Mouse (Mus musculus) heart, postnatal 25 days (tissue): Measurements from ENCODE around the gene Fbl. TPM values are rescaled to one million over a fixed set of nuclear protein-coding genes. Genes with fewer than 3 reads are reported as not detected.
"Not testable (repeated sequence)": the region's sequence is repeated elsewhere in the genome, so short reads cannot be mapped to it uniquely, and the experiment has no call there.

Experiments
- DNase-seq: peaks from one replicate; pipeline ENCODE4 v3.0.0; 2022; ENCODE audit warnings: low spot score
- intact Hi-C: fragments of 180-260 bp; cut with DNase I; formaldehyde crosslinking; loops from one replicate; pipeline ENCODE4 v1.15.1; 2025
- total RNA-seq, 2 experiments: library from RNA; stranded (reverse); gene quantifications; 2 replicates each; pipeline ENCODE4 v1.2.3; 2021

The Fbl gene
- total RNA-seq, 2 experiments from 2014 or later = 32.2 to 35.3 TPM

DNA sequence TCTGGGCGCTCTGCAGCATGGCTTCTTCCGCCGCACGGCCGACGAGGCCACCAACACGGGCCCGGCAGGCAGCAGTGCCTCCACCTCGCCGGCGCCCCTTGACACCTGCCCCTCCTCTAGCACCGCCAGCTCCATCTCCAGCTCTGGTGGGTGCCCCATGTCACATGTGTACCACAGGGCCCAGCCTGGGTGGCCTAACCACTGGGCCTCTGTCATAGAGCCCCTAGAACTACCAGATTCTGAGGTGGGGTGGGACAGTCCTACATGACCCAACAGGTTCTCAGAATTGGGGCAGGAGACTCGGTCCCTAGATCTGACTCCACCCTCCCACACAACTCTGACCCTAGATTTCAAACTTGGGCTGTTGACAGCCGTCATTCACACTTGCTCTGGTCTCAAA lies 16.4 kb downstream of the Fbl start:
- intact Hi-C loops = no loop called here
- DNase-seq = no peak

DNA sequence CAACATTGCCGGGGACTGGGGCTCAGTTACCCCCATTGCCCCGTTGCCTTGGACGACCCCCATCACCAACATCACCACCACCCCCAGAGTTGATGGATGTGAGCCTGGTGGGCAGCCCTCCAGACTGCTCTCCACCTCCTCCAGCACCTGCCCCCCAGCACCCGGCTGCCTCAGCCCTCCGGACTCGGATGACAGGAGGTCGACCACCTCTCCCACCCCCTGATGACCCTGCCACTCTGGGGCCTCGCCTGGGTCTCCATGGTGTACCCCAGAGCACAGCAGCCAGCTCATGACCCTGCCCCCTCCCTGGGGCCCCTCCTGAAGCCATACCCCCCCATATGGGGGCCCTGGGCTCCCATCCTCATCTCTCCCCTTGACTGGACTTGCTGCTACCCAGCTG lies 17.1 kb downstream of the Fbl start:
- intact Hi-C loops = no loop called here

DNA sequence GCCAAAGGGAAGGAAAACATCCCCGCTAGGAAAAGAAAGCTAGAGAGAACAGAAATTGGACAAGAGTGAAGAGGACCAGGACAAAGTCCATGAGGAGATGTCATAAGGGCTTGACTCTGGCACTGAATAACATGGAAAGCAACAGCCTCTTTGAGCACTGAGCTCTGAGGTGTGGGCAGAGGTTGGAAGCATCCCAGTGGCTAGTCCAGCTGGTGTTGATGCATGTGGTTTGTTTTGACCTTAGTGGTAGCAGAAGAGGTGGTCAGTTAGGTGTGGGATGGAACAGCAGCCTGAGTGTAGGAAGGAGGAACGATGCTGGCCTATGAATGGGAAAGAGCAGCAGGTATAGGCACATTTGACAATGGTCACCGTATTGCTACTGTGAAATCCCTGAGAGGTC lies 22.0 kb downstream of the Fbl start:
- DNase-seq = no peak
- intact Hi-C loops = no loop called here

More for the DNA sequence above, 17.1 kb downstream of the Fbl start:
- DNase-seq = no peak

DNA sequence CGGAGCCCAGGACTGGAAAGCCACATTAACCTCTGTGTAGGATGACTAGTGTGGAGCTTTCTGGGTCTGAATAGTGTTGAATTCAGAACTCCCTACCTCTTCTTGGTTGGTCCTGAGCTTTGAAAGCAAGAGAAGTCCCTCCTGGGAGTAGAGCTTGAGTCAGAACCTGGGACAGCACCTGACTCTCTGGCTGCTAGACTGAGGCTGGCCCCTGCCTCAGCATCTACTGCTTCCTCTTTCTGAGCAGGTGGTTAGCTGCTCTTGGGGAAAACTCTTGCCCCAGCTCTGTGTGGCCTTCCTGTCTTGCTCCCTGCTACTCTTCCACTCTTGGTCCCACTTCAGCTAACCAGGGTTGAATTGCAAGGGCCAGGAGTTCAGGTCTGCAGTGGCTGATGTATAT lies 22.4 kb downstream of the Fbl start:
- DNase-seq = no peak
- intact Hi-C loops = no loop called here

DNA sequence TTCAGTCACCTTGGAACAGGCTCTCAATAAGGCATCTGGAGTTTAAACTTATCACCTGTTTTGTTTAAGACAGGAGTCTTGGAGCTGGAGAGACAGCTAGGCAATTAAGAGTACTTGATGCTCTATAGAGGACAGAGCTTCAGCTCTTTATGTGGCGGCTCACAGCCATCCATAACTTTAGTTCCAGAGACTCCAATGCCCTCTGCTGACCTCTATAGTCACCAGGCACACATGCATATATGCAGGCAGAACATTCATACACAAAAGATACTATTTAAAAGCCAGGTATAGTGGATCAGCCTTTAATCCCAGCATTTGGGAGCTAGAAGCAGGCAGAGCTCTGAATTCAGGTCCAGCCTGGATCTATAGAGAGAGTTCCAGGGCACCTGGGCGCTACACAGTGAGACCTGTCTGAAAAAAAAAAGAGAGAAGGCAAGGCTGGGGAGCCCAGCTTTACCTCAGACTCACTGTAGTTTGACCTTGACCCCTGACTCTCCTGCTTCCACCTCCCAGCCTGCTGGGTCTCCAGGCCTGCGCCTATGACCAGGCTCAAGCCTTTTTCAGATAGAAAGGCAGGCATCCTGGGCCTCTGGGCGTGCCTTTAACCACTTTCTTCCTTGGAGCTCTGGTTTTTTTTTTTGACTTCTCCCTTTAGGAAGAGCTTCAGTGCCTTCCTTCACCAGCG lies 26.0 kb downstream of the Fbl start:
- no peak for DNase-seq
- intact Hi-C loops = no loop called here

DNA sequence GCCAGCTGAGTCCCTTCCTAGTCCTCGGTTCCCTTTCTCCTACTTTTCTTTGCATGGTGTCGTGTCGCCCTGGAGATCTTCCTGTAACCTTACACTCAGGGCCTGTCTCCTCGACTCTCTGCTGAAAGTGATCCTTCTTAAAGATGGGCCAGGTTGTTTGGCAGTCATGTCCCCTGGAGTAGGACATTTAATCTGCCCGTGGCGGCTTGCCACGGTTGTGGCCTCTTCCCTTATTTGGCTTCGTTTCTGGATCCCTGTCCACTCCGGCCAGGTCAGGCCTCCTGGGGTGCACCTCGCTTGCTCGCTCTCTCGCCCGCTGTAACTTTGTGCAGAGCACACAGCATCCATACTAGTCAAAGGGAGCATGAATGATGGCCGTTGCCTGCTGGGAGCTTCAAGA lies 27.0 kb downstream of the Fbl start:
- intact Hi-C loops = no loop called here
- DNase-seq = no peak

DNA sequence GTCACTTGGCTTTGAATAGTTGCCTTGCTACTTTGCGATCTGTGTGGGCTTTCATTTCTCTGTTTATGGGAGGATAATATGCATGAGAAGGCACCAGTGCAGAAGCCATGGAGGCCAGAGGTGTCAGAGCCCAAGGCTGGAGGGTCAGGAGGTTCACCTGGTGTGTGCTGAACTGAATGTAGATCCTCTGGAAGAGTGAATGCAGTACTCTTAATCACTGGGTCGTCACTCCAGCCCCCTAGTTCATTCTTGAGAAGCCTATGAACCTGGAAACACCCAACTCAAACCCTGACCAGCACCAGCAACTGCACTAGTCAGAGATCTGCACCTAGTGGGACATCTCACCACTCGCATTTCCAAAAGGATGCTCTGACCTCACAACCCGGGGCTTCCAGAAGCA lies 29.5 kb downstream of the Fbl start:
- DNase-seq = no peak
- intact Hi-C loops = no loop called here

DNA sequence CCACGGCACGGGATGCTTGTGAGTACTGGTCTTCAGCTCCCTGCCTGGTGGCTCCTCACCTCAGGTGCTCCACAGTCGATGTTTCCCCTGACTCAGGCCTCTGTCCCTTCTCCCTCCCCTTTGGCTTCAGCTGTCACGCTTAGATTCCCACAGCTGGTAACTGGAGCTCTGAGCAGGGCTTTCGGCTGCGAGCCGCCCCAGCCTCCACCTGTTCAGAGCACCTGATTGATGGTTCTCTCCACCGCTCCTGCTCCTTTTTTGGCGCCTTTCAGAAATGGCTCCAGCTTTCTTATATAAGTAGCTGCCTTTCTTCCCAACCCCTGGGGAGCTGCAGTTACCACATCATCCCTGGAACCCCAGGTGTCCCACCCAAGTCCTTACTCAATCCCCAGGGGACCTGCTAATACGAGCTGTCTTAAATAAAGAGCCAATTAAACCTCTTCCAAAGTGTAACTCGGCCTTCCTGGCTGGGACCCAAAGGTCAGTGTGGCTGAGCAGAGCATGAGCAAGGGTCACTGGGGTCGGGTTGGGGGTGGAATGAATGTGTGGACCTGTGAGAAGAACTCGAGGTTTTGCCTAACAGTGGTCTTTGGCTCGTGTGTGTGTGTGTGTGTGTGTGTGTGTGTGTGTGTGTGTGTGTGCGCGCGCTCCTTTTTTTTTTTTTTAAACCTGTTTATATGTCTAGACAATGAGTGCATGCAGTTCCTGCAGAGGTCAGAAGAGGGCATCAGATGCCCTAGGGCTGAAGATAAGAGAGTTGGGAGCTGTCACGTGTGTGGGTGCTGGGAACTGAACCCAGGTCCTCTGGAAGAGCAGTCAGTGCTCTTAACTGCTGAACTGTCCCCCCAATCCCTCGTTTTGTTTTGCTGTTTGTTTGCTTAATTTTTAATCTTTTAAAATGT lies 33.9 kb downstream of the Fbl start:
- intact Hi-C loops = no loop called here
- DNase-seq = no peak

DNA sequence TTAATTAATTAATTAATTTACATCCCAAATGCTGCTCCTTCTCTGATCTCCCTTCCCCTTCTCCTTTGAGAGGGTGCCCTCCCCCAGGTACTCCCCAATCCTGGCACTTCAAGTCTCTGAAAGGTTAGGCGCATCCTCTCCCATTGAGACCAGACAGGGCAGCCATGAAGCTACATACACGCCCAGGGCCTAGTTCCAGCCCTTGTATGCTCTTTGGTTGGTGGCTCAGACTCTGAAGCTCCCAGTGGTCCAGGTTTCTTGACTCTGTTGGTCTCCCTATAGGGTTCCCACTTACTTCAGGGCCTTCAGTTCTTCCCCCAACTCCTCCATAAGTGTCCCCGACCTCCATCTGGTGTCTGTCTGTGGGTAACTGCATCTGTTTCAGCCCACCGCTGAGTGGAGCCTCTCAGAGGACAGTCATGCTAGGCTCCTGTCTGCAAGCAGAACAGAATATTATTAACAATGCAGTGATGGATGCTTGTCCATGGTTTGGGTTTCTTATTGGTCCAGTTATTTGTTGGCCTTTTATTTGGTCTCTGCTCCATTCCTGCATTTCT lies 36.6 kb downstream of the Fbl start:
- no peak for DNase-seq
- intact Hi-C loops = no loop called here

DNA sequence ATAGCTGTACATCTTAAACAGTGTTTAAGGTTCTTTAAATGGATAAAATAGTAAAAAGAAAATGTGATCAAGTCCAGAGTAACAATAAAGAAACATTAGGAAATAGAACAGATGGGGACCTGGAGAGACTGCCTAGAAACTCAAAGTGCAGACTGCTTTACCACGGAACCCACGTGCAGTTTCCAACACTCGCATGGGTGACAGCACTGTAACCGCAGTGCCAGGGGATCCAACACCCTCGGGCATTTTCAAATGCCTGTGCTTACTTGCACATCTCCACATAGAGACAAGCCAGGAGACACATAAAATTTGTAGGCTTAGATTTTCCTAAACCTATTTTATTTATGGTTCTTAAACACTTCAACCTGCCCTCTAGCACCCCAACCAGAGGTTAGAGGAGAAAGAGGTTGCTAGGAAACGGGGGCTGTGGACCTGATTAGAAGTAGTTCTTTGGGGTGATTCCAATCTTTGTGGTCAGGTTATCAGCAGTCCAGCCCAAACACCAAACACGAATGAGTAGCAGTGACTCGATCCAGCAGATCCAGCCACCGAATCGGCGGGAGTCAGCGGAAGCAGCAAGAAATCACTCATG lies 39.0 kb downstream of the Fbl start:
- DNase-seq = no peak
- intact Hi-C loops = no loop called here

DNA sequence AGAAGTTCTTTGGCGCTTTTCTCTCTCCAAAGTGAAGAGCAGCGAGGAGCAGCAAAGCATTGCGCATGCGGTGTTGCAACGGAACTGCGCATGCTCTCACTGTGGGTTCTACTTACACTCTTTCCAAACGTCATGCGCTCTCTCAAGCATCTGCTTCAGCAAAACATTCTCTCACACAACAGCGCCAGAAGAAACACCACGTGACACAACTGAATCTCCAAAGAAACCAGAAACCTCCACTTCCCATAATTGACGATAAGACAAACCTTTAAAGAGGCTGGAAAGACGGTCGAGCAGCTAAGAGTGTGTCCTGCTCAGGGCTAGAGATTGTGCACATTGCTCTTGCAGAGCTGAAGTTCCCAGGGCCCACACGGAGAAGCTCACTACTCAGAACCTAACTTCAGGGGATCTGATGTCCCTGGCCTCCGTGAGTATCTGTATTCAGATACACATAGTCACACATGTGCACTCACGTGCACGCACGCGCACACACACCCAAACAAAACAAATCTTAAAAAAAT lies 39.5 kb downstream of the Fbl start:
- intact Hi-C loops = no loop called here
- DNase-seq = peak; percentile 34

DNA sequence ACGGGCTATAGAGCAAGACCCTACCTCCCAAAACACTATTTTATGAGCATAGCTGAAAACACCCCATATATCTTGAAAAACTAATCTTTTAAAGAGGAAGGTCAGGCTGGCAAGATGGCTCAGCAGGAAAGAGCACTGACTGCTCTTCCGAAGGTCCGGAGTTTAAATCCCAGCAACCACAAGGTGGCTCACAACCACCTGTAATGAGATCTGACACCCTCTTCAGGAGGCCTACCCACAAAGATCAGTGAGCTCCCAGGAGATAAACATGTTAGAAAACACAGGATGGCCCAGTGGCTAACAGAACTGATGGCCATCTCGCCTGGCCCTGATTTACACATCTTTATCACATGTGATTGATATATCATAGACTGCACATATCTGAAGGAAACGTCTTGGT lies 41.2 kb downstream of the Fbl start:
- DNase-seq = no peak

DNA sequence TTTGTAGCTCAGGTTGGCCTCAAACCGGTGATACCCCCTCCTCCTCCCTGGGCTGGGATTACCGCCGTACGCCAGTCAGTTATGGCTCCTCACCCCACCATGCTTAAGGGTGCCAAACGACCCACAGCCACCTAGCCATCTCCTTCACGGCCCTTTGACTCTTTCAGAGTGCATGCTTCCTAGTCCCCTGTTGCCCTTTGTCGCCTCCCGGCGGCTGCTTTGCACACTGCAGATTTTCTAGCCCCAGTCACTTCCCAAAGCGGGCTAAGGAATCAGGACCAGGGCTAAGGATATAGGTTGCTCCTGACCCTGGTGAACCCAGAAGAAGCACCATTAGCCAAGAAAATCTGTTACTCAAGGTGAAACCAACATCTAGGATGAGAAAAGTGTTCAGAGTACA lies 44.6 kb downstream of the Fbl start:
- DNase-seq = no peak
- intact Hi-C loops = loop anchor here (5.0 kb wide), 1 partner anchor 83 kb away; no protein-coding TSS in a partner anchor

More for the DNA sequence above, 41.2 kb downstream of the Fbl start:
- intact Hi-C loops = loop anchor here (5.0 kb wide), 1 partner anchor 87 kb away; no protein-coding TSS in a partner anchor

DNA sequence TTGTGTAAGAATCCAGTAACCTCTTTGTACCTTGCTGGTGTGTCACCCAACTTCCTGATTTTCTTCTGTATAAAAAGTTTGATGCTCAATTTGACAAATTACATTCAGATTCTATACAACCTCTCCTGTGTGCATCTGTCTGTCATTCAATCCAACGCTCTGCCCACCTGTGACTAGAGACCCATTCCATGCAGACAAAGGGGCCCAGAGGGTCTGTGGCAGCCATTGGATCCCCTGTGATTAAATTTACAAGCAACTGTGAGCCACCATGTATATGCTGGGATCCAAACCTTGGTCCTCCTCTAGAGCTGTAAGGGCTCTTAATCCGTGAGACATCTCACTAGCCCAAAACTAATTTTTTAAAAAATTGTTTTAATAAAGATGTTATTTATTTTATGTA lies 46.4 kb downstream of the Fbl start:
- intact Hi-C loops, DNase-seq: not testable (repeated sequence)

DNA sequence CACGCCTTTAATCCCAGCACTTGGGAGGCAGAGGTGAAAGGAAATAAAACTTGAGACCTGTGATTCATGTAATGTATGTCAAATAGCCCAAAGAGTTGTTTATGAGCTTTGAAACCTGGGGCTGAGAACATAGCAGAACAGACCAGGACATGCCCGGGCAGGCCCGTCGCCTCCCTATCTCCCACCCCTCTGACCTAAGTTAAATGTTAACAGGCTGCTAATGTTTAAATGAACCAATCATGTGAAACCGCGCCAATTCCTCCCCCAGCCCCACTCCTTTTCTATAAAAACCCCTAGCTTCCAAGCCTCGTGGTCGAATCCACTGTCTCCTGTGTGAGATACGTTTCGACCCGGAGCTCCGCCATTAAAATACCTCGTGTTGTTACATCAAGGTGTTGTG lies 48.3 kb downstream of the Fbl start:
- DNase-seq, intact Hi-C loops: not testable (repeated sequence)

DNA sequence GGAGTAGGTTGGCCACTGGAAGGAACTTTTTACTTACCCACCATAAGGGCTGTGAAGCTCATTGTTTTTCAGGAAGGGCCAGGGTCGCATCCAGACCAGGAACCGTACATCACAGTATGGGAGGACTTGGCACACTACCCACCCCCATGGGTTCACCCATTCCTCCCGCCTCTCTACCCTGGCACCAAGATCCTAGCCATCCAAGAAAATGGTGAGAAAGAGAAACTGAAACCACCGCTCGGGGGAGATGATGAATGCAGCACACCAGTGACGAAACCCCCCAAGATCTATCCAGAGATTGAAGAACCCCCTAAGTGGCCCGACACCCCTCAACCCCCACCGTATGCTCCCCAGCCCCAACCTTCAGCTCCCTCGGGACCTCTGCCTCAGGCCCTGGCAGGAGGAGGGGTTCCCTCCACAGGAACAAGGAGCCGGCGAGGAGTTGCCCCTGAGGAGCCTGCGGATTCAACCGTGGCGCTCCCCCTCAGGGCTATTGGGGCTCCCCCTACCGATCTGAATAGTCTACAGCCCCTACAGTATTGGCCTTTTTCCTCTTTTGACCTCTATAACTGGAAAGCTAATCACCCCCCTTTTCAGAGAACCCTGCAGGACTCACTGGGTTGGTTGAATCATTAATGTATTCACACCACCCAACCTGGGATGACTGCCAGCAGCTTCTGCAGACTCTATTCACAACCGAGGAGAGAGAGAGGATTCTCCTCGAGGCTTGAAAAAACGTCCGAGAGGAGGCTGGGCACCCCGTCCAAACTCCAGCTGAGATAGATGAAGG lies 49.6 kb downstream of the Fbl start:
- intact Hi-C loops, DNase-seq: not testable (repeated sequence)

DNA sequence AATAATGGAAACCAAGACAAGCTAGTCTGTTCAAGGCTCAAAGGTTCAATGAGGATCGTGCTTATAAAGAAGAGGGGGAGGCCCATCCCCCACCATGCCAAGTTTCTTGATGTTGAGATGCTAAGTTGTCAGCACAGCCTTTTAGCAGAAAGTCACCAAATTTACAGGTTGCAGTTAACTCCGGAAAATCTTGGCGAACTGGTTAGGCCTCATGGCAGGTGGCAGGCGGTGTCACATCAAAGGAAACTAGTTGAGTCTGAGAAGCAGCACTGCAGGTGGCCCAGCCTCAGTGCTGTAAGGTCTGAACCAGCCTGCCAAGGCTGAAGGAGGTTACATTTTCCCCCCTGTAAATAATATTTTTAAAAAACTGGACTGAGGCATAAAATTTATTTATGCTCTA lies 57.3 kb downstream of the Fbl start:
- DNase-seq, intact Hi-C loops: not testable (repeated sequence)

DNA sequence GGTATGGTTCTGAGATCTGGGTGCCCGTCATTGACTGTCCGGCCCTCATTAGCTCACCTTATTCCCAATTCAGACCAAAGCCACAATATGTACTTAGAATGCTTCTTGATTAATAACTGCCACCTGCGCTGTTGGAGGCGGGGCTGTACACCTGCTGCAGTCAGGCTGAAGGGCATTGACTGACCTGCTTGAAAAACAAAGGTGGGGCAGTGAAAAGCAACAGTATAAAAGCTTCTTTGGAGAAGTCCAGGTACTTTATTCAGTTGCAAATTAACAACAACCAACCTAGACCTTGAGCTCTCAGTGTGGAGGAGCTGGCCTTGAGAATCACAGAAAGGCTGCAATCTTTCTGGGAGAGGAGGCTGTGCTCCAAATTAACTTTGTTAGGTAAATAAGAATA lies 57.9 kb downstream of the Fbl start:
- intact Hi-C loops = not testable (repeated sequence)

More for the DNA sequence above, 57.9 kb downstream of the Fbl start:
- DNase-seq = not testable (repeated sequence)
